Mouse (Mus musculus) v-Abl transformed pro-B cells (cell line): ENCODE measurements at regions not wholly inside any gene's neighbourhood (a gene's known extent, or its start where the extent isn't known, plus 50 kb on each side); places are given as distances from the start of the nearest gene placed in this dataset.

ENCODE experiments used
- in situ Hi-C, 2 experiments: fragments of 400-800 bp; cut with MboI; formaldehyde crosslinking; loops; one replicate each; pipeline ENCODE4 v1.15.1; 2025; ENCODE audit not compliant: unreplicated experiment in 2 of 2

- in situ Hi-C loops = no loop called here
These were observed 166.5 kb downstream of the Smarca1 start for GRCm38 (mm10) chrX:47726285-47726684.

DNA sequence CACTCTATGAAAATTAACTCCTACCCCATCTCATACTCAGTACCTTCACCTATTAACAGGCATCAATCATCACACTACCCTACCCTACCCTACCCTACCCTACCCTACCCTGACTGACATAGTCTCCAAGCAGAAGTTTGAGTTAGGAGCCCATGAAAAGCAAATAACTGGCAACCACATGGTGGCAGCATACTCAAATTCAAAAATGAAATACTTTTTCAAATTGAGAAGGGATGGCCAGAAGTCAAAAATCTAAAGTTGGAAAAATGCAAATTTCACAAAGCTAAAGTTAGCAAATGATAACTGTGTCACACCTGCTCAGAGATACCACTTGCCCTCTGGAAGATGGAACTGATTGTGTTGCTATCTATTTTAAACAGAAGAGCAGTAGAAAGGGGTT is 189.7 kb downstream of the Smarca1 start:
- in situ Hi-C loops = no loop called here

DNA sequence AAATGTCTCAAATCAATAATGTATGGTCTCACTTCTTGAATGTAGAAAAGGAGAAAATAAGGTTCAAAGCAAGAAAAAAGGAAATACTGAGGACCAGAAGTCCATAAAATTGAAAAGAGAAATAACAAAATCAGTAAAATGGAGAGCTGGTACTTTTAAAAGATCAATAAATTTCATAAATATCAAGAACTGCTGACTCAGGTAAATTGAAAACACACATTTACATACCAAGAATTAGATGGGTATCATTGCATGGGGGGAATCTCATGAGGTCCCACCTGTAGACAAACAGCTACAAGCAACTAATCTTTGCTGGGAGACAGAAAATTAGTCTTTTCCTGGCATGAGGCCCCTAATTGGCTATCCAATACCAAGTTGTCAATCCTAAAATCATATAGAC is 224.0 kb downstream of the Smarca1 start:
- in situ Hi-C loops = loop anchor here in 1 of 2 experiments (10.0 kb wide), 1 partner anchor 64 kb away; no protein-coding TSS in a partner anchor

DNA sequence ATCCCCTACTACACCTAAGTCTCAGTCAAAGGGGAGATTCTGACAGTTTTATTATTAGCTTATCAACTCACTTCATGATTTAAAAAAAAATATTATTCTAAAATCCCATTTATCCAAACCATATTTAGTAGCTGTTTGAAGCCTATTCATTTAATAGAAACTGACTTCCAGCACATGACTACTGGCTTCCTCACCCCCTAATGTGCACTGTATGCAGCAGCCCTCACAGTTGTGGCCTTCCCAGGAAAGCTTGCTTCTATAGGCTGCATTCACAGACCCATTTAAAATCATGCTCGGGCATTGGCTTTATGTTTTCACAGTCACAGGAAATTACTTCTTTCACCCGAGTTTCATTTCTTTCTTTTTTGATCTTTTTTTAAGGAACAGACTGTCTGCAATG is 246.3 kb downstream of the Smarca1 start:
- in situ Hi-C loops = no loop called here

- in situ Hi-C loops = no loop called here
These were observed 251.6 kb downstream of the Smarca1 start for GRCm38 (mm10) chrX:47641191-47641590.

DNA sequence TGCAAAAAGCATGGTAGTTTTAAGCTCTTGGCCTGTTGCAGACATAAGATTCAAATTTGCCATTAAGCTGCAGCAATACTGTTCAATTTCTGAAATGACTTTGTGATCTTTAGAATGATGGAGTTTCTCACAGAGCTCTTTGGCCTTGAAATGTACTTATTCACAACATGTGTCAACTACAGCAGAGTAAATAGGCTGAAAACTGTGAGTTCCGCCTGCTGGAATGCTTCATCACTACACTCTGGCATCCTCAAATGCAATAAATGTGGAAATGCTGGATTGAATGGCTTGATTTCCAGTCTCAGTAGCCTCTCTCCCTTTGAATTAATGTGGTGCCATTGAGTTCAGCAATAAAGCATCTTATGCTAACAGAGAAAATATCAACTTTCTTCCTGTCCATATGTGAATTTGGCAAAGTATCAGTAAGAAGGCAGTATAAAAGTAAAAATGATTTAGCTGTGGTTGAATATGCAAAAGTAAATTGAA is 253.9 kb downstream of the Smarca1 start:
- in situ Hi-C loops = no loop called here

GRCm38 (mm10) chrX:47622881-47623613 is 269.7 kb downstream of the Smarca1 start:
- in situ Hi-C loops = no loop called here

DNA sequence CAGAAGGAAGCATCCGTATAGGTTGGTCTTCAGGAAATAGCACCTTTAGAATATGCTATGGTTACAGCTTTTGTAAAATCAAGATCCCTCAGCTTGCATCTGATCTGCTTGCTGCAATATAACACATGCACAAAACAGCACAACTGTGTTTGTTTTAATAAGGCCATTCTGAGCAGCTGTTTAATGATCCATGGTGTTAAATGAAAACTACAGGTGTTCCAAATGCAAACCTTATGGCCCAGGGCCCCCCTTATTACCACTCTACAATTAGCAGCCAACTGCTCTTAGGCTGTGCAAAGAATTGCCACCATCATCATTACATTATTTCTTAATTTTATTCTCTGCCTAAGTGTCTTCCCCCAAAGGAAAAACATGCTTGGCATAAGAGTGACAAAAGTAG is 280.4 kb downstream of the Smarca1 start:
- in situ Hi-C loops = no loop called here
